Mouse (Mus musculus) natural killer cell, adult 2 months (primary cell): ENCODE measurements around the gene Tbc1d8b.
"Not testable (repeated sequence)": the region's sequence is repeated elsewhere in the genome, so short reads cannot be mapped to it uniquely, and the experiment has no call there.

Source experiments
- DNase-seq, 2 experiments: peaks; one replicate each; pipeline ENCODE4 v3.0.0; 2022; ENCODE audit warnings: low spot score in 2 of 2

Gene Tbc1d8b

DNA sequence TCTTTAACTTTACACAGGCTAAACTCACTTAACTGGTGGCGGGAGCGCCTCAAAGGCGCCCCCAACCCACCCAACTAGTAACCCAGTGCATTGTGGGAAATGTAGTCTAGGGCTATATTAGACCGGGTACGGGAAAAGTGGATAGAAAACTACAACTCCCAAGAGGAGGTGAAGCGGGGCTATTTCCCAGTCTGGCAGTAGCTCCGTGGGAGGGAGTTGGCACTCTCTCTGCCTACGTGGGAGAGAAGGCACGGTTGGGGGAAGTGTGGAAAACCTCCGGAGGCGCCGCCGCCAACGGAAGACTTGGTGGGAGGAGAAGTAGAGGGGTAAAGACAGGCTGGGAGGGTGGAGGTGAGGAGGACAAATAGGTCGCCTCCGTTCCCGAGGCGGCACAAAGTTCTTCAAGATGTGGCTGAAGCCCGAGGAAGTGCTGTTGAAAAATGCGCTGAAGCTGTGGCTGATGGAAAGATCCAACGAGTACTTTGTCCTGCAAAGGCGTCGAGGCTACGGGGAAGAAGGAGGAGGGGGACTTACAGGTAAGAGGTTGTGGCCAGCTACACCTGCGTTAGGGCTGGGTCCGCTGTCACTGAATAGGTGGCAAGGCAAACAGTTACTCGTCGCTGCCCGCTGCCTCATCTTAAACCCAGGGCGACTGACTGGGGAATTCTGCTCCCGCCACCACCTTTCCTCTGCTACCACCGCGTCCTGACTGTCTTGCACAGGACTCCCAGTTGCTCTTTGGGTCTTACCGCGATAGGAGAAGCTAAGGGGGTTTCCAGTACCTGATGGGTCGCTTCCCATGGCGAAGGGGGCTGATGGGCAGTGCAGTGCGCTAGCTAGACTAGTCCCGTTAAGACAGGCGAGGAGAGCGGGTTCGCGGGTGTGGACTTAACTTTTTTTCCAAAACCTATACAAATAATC lies at the start of gene Tbc1d8b:
Gene Tbc1d8b, plus strand, starts transcription at position 222 of the 921 bp plus-strand sequence.
- DNase-seq: peak; percentile 41

DNA sequence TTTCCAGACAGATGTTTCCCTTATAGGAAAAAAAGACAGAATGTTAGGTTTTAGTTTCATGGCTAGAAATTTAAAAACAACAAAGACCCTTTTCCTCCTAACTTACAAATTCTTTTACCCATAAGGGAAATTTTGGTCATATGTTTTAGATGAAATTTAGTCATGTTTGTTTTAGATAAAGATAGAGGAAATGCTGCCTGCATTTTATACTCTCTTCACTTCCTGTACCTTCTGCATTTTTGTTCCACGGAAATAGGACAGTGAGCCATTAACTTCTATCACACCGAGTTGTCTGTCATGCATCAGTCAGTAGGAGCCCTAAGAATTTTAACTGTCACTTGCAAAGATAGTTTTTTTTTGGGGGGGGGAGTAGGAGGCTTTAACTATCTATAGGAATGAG lies 45.1 kb upstream of the Tbc1d8b start:
- DNase-seq: no peak

DNA sequence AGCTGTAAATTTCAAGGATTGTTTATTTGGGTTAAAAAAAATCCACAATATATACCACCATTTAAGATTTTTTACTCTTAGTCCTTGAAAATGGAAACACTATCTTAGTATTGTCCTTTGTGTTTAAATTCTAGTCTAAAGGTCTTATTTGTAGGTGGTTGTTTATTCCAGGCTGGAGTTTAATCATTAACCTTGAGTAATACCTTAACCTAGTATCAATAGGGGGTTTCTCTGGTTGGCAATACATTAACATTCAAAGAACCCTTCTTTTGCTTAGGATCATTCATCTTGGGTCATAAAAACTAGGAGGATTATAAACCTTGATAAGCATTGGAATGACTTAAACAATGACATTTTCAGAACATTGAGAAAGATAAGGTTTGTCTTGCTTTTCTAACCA lies 44.4 kb upstream of the Tbc1d8b start:
- DNase-seq: no peak

DNA sequence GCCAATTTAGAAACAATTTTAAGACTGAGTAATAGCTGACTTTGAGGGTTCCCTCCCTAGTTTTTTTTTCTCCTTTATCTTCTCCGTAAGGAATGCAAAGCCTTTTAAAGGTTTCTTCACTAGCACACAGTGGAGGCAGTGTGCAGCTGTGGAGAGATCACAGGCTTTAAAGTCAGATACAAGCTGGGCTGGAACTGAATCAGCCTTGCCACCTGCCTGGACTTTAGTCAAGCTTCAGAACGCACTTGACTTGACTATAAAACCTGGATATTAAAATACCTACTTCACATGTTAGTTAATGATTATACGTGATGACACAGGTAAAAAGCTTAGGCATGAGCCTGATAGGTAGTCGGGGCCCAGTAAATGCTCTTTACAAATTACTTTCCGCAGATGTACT lies 32.6 kb upstream of the Tbc1d8b start:
- no peak for DNase-seq

DNA sequence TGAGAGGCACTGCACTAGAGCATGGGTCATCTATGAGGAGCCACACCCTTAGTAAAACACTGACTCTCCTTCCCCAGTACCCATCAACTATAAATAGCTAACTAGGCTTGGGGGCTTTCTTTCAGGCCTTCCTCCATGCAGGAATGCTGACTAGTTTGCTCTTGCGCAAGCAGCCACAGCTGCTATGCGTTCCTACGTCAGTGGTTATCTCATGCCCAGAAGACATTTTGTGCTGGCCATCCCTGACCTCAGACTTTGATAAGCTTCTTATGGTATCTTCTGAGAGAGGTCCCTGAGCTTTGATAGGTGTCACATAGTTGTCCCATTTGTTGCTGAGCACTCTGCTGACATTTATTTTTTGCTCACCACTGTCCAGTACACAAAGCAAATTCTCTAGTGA lies 31.5 kb upstream of the Tbc1d8b start:
- no peak for DNase-seq

DNA sequence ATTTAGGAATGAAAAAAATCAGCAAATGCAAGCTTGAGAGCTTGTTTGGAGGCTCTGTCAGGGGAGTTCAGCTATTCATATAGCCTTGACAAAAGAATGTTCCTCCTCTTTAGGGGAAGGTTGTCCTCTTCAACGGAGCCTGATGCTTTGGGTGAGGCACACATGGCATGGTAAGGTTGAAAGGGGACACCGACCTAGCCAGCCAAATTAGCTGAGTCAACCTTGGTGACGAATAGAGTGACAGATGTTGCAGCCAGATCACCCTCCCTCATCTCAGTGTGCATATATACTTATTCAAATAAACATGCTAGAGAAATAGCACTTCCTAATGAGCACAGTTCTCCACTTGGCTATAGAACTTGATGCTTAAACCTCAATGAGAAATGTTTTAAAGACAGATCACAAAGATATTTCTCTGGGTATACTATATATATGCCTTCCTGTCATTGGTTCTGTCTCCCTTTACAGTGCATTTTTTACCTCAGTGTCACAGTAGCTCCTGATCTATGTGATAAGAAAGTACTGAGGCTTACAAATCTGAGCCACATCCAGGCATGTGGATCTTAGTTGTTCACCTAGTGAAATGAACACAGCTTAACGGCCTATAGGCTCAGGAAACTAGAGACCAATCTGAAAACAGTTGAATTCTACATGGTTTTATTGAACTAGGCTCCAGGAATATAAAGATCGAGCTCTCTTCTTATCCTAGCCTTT lies 30.3 kb upstream of the Tbc1d8b start:
- DNase-seq: no peak

DNA sequence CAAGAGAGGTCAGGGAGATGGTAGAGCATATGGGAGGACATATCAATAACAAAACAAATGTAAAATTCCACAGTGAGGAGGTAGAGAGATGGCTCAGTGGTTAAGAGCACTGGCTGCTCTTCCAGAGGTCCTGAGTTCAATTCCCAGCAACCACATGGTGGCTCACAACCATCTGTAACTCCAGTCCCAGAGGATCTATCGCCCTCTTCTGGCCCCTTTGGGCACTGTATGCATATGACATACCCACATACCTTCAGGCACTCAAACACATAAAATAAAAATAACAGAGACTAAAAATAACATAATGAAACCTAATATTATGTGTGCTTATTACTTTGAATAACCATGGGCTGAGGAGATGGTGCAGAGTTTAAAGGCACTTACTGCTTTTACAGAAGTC lies 22.7 kb upstream of the Tbc1d8b start:
- no peak for DNase-seq

DNA sequence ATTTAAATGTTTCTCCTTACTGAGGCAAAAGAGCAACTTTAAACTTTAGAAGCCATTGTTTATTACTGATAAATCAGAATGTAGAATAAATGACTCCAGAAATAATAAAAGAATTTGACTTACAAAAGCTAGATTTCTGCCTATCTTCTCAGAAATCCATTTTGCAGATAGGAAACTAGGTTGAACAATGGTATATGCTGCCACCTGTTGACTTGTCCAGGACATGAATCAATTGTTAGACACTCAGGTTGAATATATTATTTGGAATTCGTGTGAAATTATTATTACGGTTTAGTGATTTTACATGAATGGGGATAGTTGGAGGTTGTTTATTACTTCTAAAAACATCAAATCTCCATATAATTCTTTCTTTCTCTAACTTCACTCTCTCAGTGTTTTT lies 19.0 kb upstream of the Tbc1d8b start:
- no peak for DNase-seq

DNA sequence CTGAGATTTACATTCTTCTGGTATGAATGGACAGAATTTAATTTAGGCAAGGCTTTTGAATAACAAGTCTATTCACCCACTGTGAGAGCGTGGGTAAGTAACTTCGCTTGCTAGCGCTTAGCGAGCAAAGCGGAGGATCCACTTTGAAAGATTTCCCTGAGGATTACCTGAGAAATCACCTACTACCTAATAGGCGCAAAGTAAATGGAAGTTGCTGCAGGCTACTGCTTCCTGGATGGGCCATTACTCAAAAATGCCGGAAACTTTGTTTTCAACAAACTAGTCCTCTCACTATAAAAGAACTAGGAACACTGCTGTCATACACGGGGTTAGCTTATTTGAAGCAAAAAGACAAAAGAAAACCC lies 404 bp upstream of the Tbc1d8b start:
- no peak for DNase-seq

DNA sequence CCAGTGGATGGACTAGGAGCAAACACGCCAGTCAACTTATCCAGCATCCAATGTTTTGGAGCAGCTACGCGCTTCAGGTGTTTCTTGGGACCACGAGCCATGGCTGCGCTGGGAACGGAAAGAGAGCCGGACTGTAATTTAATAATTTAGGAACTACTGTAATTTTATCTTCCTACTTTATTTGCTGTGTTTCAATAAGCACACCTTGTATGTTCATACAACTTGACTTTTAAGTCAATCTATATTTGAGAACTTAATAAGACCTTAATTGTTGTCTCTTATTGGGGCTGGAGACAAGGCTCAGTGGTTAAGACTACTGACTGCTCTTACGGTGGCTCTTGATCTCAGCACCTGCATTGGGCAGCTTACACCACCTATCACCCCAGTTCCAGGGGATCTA lies 29.6 kb downstream of the Tbc1d8b start, which contains the start of gene Gm15013:
Gene Gm15013, minus strand, starts transcription at position 101 of the 400 bp plus-strand sequence.
- DNase-seq: no peak

DNA sequence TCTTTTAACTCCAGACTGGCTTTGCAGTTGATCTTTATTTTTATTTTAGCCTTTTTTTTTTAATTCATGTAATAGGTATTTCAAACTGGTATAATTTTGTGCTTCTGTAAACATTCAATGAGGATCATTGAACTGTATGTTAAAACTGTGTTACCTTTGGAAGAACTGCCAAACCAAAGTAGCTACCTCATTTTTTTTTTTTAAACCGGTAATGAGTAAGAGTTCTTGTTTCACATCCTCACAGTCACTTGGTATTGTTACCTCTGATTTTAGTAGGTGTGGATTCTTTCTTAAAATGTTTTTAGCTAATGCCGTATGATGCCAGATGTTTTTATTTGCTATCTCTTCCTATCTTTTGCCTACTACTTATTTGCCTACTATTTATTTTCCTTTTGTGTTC lies 37.6 kb downstream of the Tbc1d8b start:
- DNase-seq: no peak

DNA sequence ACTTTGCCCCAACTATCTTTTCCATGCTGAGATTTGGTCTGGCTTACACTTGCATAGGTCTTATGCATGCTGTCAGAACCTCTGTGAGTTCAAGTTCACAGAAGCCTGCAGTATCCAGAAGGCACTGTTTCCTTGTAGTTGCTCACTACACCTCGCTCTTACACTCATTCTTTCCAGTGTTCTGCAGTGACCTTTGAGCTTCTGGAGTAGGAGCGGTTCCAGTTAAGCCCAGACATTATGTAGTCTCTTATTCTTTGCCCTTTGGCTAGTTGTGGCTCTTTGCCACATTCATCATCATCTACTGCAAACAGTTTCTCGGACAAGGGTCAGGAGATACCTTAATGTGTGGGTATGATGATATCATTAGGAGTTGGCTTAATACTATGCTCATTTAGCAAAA lies 45.7 kb downstream of the Tbc1d8b start:
- DNase-seq: no peak

DNA sequence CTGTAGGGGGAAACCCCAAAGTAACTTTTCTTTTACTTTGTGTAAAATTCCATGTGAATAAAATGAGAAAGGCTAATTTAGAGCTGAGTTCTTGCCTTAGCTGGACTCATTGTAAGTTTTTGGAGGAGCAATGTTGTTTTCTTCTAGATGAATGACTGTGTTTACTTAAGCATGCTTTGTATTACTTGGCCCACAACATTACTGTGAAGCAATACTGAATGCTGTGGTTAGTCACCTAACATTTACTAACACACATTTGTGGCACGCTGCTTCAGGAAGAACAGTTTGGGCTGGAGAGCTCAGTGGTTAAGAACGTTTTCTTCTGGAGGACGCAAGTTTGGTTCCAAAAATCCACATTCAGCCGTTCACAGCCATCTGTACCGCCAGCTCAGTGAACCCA lies 52.3 kb downstream of the Tbc1d8b start:
- DNase-seq: no peak

DNA sequence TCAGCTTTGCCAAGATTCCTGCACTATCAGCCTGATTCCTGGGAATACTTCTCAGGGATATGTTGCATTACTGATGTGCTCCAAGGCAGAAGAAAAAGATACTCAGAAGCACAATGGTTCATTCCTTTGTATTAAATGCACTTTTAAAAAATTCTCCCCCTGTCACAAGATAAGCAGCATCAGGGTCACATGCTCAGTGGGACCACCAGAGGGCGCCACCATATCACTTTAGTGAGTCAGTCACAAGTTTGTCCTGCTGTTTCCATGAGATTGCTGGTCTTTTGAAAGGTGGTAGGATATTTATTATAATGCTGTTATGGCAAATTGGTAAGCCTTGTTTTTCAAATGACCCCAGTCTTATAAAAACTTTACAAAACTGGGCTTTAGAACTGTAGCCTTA lies 67.1 kb downstream of the Tbc1d8b start:
- DNase-seq: peak; percentile 9 to 18

DNA sequence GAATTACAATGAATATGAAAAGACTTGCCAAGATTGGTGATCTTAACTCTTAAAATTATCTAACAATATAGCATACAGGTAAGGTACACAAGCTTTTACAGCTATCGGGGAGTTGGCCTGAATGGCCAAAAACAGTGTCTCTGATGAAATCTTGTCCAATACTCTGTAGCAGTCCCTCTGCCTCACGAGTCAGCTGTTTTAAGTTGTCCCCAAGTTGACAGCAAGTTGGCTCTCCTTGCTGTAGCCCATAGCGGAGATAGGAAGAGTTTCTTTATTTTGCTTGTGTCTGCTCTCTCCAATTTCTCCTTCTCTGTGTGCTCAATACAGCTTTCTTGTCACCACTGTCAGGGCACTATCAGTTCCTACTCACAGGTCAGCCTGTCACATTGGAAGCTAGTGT lies 73.8 kb downstream of the Tbc1d8b start:
- DNase-seq: not testable (repeated sequence)

DNA sequence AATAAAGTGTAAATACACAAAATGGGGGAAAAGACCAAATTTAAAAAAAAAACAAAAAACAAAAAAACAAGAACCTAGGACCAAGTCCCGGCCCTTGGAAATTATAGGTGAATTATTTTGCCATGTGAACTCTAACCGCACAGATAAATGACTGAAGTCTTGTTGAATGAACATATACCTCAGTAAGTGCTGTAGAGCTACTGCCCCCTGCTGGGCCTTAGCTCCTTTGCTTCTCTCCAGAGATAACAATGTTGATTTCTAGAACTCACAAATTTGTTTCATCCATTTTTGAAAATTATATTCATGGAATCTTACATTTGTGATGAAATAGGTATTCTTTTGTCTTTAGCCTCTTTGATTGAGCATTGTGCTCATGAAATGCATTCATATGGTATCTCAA lies 77.8 kb downstream of the Tbc1d8b start:
- no peak for DNase-seq

DNA sequence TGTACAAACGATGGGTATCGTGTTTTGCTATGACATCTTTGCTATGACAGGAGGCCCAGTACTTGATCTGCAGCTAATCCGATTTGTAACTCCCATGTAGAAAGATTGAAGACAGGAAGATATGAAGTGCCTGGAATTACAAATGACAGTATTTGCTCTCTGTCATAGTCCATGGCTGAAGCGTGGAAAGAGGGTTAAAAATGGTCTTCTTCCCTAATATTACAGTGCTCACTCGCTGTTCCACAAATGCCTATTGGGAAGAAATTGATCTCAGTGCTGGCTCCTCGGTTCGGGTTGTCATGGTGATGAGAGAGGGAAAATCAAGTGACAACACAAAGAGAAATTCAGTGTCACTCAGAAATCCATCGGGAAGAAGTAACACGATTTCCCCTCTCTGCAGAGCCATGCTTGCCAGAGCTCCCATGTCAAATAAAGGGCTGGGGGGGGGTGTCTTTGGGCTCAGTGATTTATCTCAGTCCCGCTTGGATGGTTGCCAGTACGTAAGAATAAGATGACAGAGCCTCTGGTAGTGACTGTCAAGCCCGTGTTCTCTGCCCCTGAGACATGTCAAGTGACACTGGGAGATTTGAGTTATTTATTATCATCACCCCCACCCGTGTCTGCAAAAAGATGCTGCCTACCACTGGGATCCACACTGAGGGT lies 85.3 kb downstream of the Tbc1d8b start:
- no peak for DNase-seq

DNA sequence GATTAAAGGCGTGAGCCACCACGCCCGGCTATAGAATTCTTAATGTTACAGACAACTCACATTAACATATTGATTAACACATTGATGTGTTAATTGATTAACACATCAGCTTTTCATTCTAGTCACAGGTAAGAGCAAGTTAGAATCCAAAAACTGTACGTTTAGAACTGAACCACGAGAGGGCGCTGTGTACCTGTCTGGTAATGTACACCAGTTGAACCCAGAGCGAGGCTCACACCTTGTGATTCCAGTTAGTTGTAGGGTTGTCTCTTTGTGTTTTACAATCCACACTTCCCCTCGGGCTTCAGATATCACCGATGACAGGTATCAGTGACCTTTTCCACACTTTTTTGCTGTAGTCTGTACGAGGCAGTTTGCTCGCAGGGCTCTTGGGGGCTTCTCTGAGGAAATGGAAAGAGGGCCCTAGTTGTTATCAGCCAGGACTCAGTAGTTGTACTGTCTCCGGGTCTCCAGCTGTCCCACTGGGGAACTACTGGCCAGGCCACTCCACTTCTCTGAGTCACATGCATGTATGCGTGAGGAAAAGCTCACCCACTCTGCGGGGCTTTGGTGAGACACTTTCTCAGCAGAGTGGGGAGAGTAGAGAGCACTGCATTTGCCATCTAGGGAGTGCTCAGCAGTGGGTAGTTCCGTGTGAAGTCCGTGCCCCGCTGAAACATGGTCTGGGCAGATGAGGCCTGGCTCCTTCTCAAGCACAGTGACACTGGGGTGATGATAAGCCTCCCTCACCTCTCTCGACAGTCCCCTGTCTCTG lies 89.7 kb downstream of the Tbc1d8b start:
- peak; percentile 26 to 35 for DNase-seq

DNA sequence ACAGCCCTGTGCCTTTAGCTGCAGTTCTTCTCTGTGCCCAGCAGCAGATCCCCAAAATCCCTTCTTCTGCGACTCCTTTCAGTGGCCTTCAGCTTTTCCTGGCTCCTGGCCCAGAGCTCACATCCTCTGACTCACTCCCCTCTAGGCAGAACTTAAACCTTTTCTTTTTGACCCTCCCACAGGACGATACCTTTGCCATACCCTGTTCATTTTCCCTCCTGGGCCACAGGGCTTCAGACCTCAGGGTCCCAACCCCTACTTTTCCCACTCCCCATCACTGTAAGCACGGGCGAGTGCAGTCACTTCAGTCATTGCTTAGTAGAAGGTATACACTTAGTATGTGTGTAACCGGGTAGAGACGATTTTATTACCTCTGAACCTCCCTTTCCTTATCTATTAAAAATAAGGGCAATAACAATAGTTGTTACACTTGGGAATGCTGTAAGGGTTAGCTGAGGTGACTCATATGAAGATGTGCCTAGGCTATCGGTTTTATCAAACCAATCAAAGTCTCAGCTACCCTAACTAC lies 90.4 kb downstream of the Tbc1d8b start:
- no peak for DNase-seq

DNA sequence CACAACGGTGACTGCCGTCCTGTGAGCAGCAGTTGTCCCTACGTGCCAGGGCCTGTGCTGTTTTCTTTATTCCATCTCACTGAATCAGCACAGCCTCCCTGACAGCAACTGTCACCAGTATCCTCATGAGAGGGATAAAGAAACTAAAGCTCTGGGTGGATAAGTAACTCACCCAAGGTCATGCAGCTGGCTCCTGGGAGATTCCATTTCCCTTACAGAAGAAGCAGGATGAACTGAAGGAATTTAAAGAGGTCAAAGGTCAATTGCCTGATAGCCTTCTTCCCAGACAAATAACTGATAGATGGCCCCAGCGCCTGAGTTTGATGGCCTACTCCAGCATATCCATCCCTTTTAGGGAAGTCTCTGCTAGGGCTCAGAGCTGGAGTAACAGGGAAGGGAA lies 92.6 kb downstream of the Tbc1d8b start:
- no peak for DNase-seq

DNA sequence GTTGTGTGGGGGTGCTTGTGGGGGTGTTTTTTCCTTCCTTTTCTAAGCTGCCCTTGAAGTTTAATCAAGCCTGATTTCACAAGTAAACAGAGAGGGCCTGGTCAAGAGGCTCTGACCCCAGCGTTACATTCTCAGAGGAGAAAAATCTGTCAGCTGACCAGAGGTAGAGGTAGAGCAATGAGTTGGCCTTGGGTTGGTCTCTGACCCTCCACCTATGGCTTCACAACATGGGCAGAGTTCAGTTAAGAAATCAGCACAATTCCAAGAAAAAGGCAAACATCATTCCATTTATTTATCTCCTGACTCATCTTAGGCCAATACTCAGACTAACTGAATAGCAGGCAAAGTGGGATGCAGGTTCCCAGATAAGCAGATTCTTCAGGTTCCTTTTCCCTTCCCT lies 94.1 kb downstream of the Tbc1d8b start:
- no peak for DNase-seq

DNA sequence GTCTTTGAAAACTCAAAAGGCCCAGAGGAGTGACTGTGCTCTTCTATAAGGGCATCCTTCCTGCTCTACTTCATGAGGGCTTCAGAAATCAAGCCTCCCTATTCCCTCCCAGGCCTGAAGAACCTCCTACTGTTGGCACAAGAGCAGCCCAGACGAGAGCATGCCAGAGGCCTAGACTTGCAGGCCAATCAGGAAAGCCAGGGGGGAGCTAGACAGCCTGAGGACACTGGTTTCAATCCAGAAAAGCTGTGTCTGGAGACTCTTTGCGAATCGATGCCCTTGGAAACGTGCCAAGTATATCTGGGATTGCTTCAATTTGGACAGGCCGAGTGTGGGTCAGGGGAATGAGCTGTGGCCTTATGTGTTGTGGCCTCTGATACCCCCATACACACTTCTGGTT lies 94.6 kb downstream of the Tbc1d8b start:
- no peak for DNase-seq
